Mouse (Mus musculus): ENCODE data around the gene Espnl. TPM values are rescaled to one million over a fixed set of nuclear protein-coding genes. Genes with fewer than 3 reads are reported as not detected.

Espnl gene
- polyA plus RNA-seq, 1 experiment from 2014 or later: 0.10 TPM

- no peak for ATAC-seq (replicated peaks; ENCODE audit: low FRiP score)
- H3K4me3 ChIP-seq (ENCODE audit: low read depth, low read length): no peak overlapping the region
- peaks cover 2% of the 10 kb centered on the region; the same call in 1 of the 2 replicates for H3K36me3 ChIP-seq (ENCODE audit: control insufficient read depth, insufficient read depth, low read length)
- H3K27me3 ChIP-seq (replicated peaks; ENCODE audit: control insufficient read depth, insufficient read depth, low read length): no peaks in the 10 kb centered on the region
- DNase-seq (ENCODE audit: low spot score): no peak
- H3K9ac ChIP-seq (ENCODE audit: low read depth, low read length): no peak overlapping the region
- WGBS: 91% methylated on average over 11 of the region's 11 CpGs
- H3K4me1 ChIP-seq (replicated peaks; ENCODE audit: control insufficient read depth, insufficient read depth, low read length): no peaks in the 10 kb centered on the region
- no peaks in the 10 kb centered on the region for H3K9me3 ChIP-seq (ENCODE audit: control insufficient read depth, low read length)
- no peak overlapping the region for H3K4me2 ChIP-seq
- H3K27ac ChIP-seq (ENCODE audit: low read depth, low read length): no peak overlapping the region
These were observed 29.6 kb upstream of the Espnl start for GRCm38 (mm10) chr1:91292101-91292825.

DNA sequence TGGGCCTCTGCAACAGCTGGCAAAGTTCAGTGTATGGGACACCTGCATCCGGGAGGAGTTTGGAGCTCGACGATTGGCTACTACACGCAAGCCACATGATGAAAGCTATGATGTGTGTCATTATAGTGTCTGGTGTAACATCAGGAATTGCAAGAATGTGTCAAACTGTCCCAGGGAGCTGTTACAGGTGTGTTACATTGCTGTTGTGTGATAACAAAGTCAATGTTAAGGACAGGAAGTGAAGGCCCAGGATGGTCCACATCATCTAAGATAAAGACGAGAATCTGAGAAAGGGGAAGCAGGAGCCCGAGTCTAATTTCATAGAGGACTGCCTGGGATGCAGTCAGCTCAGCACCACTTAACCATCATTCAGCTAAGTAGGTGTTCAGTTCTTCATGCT is 26.3 kb upstream of the Espnl start:
- H3K4me2 ChIP-seq: no peak overlapping the region
- H3K36me3 ChIP-seq (ENCODE audit: control insufficient read depth, insufficient read depth, low read length): no peaks in the 10 kb centered on the region; the same call in 1 of the 2 replicates
- H3K9ac ChIP-seq (ENCODE audit: low read depth, low read length): no peak overlapping the region
- peaks cover 14% of the 10 kb centered on the region for H3K4me1 ChIP-seq (replicated peaks; ENCODE audit: control insufficient read depth, insufficient read depth, low read length)
- DNase-seq (ENCODE audit: low spot score): no peak
- H3K4me3 ChIP-seq (ENCODE audit: low read depth, low read length): no peak overlapping the region
- 76% methylated on average over 6 of the region's 6 CpGs for WGBS
- H3K9me3 ChIP-seq (ENCODE audit: control insufficient read depth, low read length): no peaks in the 10 kb centered on the region
- no peaks in the 10 kb centered on the region for H3K27me3 ChIP-seq (replicated peaks; ENCODE audit: control insufficient read depth, insufficient read depth, low read length)
- no peak for ATAC-seq (replicated peaks; ENCODE audit: low FRiP score)
- no peak overlapping the region for H3K27ac ChIP-seq (ENCODE audit: low read depth, low read length)

DNA sequence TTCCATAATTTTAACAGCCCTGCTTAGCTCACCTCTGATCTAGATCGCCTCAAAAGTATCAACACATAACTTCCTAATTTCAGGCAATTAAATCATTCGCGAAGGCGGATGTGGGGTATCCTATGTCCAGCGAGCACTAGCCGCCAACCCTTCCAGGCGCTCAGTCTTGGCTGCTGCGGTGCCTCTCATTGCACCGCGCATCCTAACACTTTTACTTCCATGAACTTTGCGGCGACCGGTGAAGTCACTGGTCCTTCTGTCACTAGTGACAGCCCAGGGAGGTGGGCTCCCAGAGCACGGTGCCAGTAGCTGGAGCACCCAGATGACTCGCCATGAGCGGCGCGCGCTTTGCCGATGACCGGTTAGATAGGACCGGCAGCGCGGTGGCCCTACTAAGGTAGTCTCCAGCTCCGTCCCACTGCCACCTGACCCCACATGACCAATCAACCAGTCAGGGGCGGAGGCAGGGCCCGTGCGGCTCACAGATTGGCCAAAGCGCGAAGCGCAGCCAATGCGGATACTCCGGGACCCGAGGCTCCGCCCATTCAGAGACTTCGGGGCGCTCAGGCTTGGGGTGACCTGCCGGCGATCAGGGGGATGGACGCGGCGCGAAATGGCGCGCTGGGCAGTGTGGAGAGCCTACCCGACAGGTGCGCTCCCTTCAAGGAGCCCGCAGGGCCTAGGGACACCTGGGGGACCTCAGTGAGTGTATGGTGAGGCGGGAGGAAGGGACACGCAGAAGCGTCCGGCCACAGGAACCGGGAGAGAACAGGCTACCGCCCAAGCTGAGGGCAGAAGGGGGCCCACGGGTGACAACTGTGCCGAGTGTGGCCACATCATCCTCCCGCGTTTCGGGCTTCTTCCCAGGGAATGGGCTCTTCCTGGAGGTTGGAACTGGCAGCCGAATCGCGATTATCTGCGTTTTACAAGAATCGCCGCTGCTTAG is 23.8 kb upstream of the Espnl start, which contains the start of gene Scly:
Scly (plus strand) TSS at position 540 of the 946 bp plus-strand sequence.
- WGBS: under 1% methylated on average over 62 of the region's 65 CpGs
- no peaks in the 10 kb centered on the region; the same call in 1 of the 2 replicates for H3K36me3 ChIP-seq (ENCODE audit: control insufficient read depth, insufficient read depth, low read length)
- peak within 1 kb of the TSS; percentile 8; the same call in 1 of the 2 replicates for H3K27ac ChIP-seq (ENCODE audit: low read depth, low read length)
- H3K4me1 ChIP-seq (replicated peaks; ENCODE audit: control insufficient read depth, insufficient read depth, low read length): peaks cover 21% of the 10 kb centered on the region
- H3K27me3 ChIP-seq (replicated peaks; ENCODE audit: control insufficient read depth, insufficient read depth, low read length): no peaks in the 10 kb centered on the region
- peak within 1 kb of the TSS; percentile 89 for H3K9ac ChIP-seq (ENCODE audit: low read depth, low read length)
- H3K9me3 ChIP-seq (ENCODE audit: control insufficient read depth, low read length): no peaks in the 10 kb centered on the region
- peak; percentile 90 for DNase-seq (ENCODE audit: low spot score)
- peak within 1 kb of the TSS; percentile 86 for H3K4me2 ChIP-seq
- peak; percentile 99 for ATAC-seq (replicated peaks; ENCODE audit: low FRiP score)
- H3K4me3 ChIP-seq (ENCODE audit: low read depth, low read length): peak within 1 kb of the TSS; percentile 87

DNA sequence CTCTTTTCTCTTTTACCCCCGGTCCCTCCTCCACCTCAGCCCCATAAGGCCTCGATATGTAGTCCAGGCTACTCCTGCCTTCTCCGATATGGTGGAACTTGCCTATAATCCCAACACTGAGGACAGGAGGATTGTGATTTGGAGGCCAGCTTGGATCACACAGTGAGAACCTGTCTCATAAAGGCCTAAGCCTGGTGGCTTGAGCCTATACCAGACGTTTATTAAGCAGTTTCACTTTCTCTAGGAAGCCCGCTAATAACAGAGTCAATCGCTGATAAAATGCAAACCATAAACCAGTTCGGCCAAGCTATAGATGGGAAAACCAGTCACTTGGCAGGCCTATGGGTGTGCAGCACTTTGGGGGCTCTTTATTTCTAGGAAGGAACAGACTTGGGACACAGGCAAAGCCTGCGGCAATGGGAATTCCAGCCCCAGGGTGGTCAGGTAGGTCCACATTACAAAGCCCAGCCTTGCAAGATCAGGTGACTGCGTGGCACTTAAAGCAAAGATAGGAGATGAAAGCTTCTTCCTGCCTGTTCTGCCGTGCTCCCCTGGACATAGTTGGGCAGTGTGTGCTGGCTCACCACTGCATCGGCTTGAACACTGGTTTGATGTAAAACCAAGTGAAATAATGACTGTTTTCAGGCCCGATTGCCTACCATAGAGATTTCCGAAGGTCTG is 22.7 kb upstream of the Espnl start:
- Histone ChIP-seq H3K27ac (ENCODE audit: low read depth, low read length) (peak overlapping the region; percentile 8; the same call in 1 of the 2 replicates), H3K27me3 (replicated peaks; ENCODE audit: control insufficient read depth, insufficient read depth, low read length) (no peaks in the 10 kb centered on the region), H3K4me3 (ENCODE audit: low read depth, low read length) (peak overlapping the region; percentile 87), H3K36me3 (ENCODE audit: control insufficient read depth, insufficient read depth, low read length) (no peaks in the 10 kb centered on the region; the same call in 1 of the 2 replicates), H3K4me1 (replicated peaks; ENCODE audit: control insufficient read depth, insufficient read depth, low read length) (peaks cover 21% of the 10 kb centered on the region), H3K9ac (ENCODE audit: low read depth, low read length) (peak overlapping the region; percentile 71), H3K4me2 (peak overlapping the region; percentile 86), H3K9me3 (ENCODE audit: control insufficient read depth, low read length) (no peaks in the 10 kb centered on the region)
- ATAC-seq (replicated peaks; ENCODE audit: low FRiP score) (no peak), DNase-seq (ENCODE audit: low spot score) (no peak)
- 69% methylated on average over 13 of the region's 13 CpGs for WGBS

DNA sequence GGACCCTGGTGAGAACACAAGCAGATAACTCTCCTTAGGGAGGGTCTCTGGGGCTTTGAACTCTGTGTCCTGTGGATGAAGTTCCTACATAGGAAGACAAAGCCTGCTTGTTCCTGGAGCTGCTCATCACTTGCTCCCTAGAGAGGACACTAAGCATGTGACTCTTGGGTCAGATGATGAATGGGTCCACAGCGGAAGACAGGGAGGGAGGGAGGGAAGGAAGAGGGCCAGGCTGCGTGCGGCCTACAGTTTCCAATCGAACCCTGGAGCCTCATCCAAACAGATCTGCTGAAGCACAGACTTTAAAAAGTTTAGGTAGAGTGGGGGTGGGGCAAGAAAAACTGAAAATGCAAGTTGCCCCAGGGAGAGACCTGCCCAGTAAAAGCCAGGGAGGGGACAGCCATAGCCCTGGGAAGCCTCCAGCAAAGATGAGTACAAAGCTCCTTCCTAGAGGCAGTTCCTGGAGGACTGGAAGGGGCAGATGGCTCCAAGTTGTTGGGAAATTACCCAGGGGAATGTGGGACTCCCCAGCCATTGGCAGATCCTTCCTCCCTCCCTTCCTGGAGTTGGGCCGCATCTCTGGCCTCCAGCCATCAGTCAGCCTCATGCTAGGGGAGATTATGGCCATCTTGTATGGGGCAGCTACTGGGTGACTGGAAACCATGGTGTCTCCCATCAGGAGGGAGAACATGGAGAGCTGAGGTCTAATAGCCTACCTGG is 22.0 kb upstream of the Espnl start:
- Histone ChIP-seq H3K9ac (ENCODE audit: low read depth, low read length) (peak overlapping the region; percentile 71; the same call in 1 of the 2 replicates), H3K4me1 (replicated peaks; ENCODE audit: control insufficient read depth, insufficient read depth, low read length) (peaks cover 21% of the 10 kb centered on the region), H3K36me3 (ENCODE audit: control insufficient read depth, insufficient read depth, low read length) (no peaks in the 10 kb centered on the region; the same call in none of the 2 replicates), H3K27me3 (replicated peaks; ENCODE audit: control insufficient read depth, insufficient read depth, low read length) (no peaks in the 10 kb centered on the region), H3K4me3 (ENCODE audit: low read depth, low read length) (peak overlapping the region; percentile 87; the same call in 1 of the 2 replicates), H3K4me2 (peak overlapping the region; percentile 86), H3K9me3 (ENCODE audit: control insufficient read depth, low read length) (no peaks in the 10 kb centered on the region), H3K27ac (ENCODE audit: low read depth, low read length) (no peak overlapping the region; the same call in 1 of the 2 replicates)
- DNase-seq (ENCODE audit: low spot score) (no peak), ATAC-seq (replicated peaks; ENCODE audit: low FRiP score) (no peak)
- WGBS: 81% methylated on average over 5 of the region's 5 CpGs

DNA sequence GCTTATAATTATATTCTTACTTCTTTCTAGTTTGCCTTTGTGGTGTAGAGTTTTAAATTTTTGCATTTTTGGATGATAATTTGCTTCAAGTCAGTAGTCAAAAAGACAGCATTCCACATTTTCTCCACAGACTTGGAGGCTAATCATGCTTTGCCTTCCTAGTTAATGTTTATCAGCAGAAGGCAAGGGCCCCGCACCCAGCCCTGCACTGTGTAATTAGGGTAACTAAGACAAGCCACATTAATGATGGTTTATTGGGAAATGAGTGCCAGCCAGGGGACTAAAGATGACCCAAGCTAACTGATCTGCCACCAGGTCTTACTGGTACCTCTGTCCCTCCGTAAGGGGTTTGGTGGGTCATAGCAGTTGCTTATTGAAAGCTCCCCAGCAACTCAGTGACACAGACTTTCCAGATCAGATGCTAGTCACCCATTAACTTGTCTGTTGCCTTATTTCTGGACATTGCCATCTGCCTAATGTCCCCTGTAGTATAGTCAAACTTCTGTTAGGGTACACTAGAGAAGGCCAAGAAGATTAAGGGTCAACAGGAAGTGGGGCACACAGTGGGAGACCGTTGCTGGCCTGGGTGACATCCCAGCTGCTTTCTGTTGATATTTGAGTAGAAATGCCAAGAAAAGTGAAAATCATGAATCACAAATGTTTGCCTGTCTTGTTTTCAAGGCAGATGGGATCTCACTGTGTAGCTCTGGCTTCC is 20.5 kb upstream of the Espnl start:
- Histone ChIP-seq H3K9me3 (ENCODE audit: control insufficient read depth, low read length) (no peaks in the 10 kb centered on the region), H3K9ac (ENCODE audit: low read depth, low read length) (peak overlapping the region; percentile 9; the same call in 1 of the 2 replicates), H3K4me3 (ENCODE audit: low read depth, low read length) (no peak overlapping the region), H3K27ac (ENCODE audit: low read depth, low read length) (peak overlapping the region; percentile 51), H3K27me3 (replicated peaks; ENCODE audit: control insufficient read depth, insufficient read depth, low read length) (no peaks in the 10 kb centered on the region), H3K4me1 (replicated peaks; ENCODE audit: control insufficient read depth, insufficient read depth, low read length) (peaks cover 21% of the 10 kb centered on the region), H3K4me2 (peak overlapping the region; percentile 33), H3K36me3 (ENCODE audit: control insufficient read depth, insufficient read depth, low read length) (peaks cover 15% of the 10 kb centered on the region)
- ATAC-seq (replicated peaks; ENCODE audit: low FRiP score): no peak
- WGBS: 61% methylated on average over 3 of the region's 3 CpGs
- DNase-seq (ENCODE audit: low spot score): no peak

- H3K36me3 ChIP-seq (ENCODE audit: control insufficient read depth, insufficient read depth, low read length): peaks cover 15% of the 10 kb centered on the region
These were observed 19.9 kb upstream of the Espnl start for GRCm38 (mm10) chr1:91302021-91302420.

More at GRCm38 (mm10) chr1:91302021-91302420, 19.9 kb upstream of the Espnl start:
- H3K27ac ChIP-seq (ENCODE audit: low read depth, low read length): peak overlapping the region; percentile 51
- ATAC-seq (replicated peaks; ENCODE audit: low FRiP score) (no peak), DNase-seq (ENCODE audit: low spot score) (no peak)
- peaks cover 21% of the 10 kb centered on the region for H3K4me1 ChIP-seq (replicated peaks; ENCODE audit: control insufficient read depth, insufficient read depth, low read length)
- no peak overlapping the region for H3K4me3 ChIP-seq (ENCODE audit: low read depth, low read length)
- no peaks in the 10 kb centered on the region for H3K9me3 ChIP-seq (ENCODE audit: control insufficient read depth, low read length)
- H3K27me3 ChIP-seq (replicated peaks; ENCODE audit: control insufficient read depth, insufficient read depth, low read length): no peaks in the 10 kb centered on the region
- no peak overlapping the region for H3K4me2 ChIP-seq
- no peak overlapping the region for H3K9ac ChIP-seq (ENCODE audit: low read depth, low read length)
- WGBS: 91% methylated on average over 3 of the region's 3 CpGs

All from liver, embryonic 11.5 days (tissue).